Mouse (Mus musculus) bone marrow, adult 2 months (tissue): ENCODE measurements at regions not wholly inside any gene's neighbourhood (a gene's known extent, or its start where the extent isn't known, plus 50 kb on each side); places are given as distances from the start of the nearest gene placed in this dataset.

Source experiments
- H3K27ac ChIP-seq: fragments of 200-500 bp; 2 replicates; pipeline ENCODE4 v1.5.1; 2012; ENCODE audit warnings: low read depth, mild to moderate bottlenecking, control low read depth, inconsistent platforms, low read length; ENCODE audit not compliant: control insufficient read depth, poor library complexity, insufficient read depth
- H3K4me1 ChIP-seq: fragments of 200-500 bp; 2 replicates; pipeline ENCODE4 v1.6.1; 2011; ENCODE audit warnings: low read length; ENCODE audit not compliant: control insufficient read depth, insufficient read depth
- H3K4me3 ChIP-seq: fragments of 200-500 bp; replicated peaks from 2 replicates; pipeline ENCODE3; 2011; ENCODE audit warnings: mild to moderate bottlenecking, low read depth, low read length, control low read depth; ENCODE audit not compliant: control insufficient read depth
- CTCF ChIP-seq: fragments of 200-500 bp; IDR thresholded peaks from 2 replicates; pipeline ENCODE4 v1.5.1; 2011; ENCODE audit warnings: low read length, control low read depth; ENCODE audit not compliant: control insufficient read depth, insufficient read depth
- POLR2A ChIP-seq: fragments of 200-500 bp; IDR thresholded peaks from 2 replicates; pipeline ENCODE4 v1.6.1; 2011; ENCODE audit warnings: low read depth, mild to moderate bottlenecking, control low read depth, low read length, borderline replicate concordance; ENCODE audit not compliant: control insufficient read depth
- WGBS: fragments of 180-500 bp; shearing (Covaris S2); methylation state at CpG from one replicate; pipeline ENCODE4 v1.1.7; 2018; 5-methylcytosine and 5-hydroxymethylcytosine counted together

DNA sequence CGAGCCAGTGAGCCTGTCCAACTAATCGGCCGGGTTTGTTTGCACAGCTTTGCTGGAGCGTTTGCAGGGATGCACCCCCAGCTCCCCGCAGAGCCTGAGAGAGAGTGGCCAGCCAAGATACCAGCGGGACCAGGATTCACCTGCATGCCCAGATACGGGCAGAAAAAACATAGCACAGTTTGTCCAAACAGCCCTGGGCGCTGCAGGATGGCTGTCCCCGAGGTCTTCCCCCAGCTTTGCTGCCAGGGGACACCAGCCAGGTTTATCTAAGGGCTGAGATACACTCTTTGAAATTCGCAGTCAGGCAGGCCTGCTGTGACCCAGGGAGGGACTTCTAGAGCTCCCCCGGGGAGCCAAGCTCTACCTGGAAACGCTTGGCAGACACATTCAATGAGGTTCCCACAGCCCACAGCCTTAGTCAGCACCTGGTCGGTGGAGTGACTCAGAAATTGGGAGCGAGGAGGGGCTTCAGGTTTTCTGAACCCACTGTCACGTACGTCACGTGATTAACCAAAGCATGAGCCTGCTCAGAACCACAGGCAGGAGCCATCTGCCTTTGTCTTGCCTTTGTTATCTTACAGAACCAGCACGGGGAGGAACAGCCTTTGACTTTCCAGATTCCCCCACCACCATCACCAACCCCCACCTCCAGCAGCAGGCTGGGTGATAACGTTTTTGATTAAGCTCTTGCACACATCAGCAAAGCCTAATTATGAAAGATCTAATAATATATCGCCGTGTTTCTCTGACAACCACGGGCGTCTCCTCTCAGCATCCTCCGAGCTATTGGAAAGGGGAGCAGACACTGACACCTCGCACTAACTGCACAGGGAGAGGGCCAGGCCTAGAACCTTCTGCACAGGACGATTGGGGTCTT, 172.1 kb downstream of the Efnb2 start:
- Histone ChIP-seq H3K4me3 (no peak overlapping the region), H3K27ac (no peak overlapping the region), H3K4me1 (no peaks in the 10 kb centered on the region)
- 36% methylated on average over 26 of the region's 26 CpGs for WGBS
- TF ChIP-seq POLR2A: no peak
- no peak for TF ChIP-seq CTCF

DNA sequence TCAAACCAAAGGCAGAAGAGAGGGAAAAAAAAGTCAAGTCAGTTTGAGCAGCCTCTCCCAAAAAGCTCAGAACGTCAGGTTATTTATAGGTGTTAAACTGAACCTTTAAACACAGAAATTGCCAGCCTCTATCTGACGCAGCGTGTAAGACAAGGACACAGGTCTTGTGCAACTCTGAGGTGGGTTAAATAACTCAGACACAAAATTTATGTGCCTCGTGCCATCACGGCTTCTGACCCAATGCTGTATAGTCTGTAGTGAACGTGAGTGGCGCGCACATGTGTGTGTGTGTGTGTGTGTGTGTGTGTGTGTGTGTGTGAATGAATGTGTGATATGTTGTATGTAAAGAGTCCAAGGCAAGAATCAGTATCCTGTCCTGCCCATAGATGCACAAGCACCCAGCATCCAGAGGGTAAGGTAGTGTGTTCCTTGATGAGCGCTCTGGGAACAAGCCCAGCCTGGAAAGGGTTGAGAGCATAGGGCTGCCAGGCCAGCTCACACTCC, 172.8 kb downstream of the Efnb2 start:
- TF ChIP-seq POLR2A (no peak), CTCF (no peak)
- H3K27ac ChIP-seq: no peak overlapping the region
- no peak overlapping the region for H3K4me3 ChIP-seq
- H3K4me1 ChIP-seq: no peaks in the 10 kb centered on the region
- WGBS: 78% methylated on average over 9 of the region's 9 CpGs

DNA sequence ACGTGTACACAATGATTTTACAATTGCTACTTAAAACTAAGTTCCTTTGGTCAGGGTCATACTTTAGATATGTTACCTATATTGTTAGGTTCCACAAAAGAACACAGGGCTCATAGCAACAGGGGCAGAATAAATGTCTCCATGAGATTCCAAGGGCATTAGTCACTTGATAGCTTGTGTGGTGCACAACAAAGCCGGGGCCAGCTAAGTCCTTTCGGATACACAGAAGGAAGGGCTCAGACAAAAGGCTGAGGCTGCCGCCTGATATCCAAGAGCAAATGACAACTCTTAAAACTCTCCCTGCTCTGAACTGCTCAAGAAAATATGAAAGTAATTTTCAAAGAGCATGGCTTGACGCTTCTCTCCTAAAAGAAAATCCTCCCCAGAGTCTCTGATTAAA, 173.3 kb downstream of the Efnb2 start:
- 81% methylated on average over 5 of the region's 5 CpGs for whole genome bisulfite sequencing
- H3K4me1 ChIP-seq: no peaks in the 10 kb centered on the region
- no peak overlapping the region for H3K4me3 ChIP-seq
- TF ChIP-seq CTCF: no peak
- no peak overlapping the region for H3K27ac ChIP-seq

DNA sequence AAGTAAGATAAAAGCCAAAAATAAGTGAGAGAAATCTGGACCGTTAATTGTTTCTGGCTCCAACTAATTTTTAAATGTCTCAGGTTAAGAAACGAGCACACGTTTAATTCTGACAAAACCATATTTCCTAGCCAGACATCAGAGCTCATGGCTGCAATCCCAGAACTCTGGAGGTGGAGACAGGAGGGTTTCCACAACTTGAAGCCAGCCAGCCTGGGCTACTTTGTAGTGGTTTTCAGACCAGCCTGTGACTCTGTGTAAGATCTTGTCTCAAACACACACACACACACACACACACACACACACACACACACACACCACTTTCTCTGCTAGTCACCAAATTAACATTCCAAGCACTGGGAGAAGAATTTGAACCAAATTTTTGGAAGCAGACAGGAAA, 174.2 kb downstream of the Efnb2 start:
- Histone ChIP-seq H3K27ac (no peak overlapping the region), H3K4me3 (no peak overlapping the region), H3K4me1 (no peaks in the 10 kb centered on the region)
- TF ChIP-seq CTCF (no peak), POLR2A (no peak)
- 75% methylated on average over 3 of the region's 3 CpGs for WGBS

DNA sequence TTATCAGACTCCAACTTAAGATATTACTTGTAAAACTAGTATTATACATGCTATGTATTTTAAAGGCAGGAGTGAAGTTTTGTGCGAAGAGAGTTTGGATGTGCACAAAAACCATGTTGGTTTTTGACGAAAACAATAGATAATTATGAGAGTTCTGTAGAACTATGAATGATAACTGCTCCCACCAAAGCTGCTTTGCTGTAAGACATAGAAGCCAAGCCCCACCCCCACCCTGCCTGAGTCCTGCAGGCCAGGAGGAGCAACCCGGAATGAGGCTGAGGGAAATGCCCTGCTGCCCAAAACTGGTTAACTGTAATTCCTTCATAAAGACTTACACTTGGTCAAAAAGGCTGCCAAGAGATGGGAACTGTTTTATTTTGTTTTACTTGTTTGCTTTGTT, 175.8 kb downstream of the Efnb2 start:
- TF ChIP-seq POLR2A: no peak
- no peak for TF ChIP-seq CTCF
- Histone ChIP-seq H3K4me1 (no peaks in the 10 kb centered on the region), H3K27ac (no peak overlapping the region), H3K4me3 (no peak overlapping the region)
- 73% methylated on average over 3 of the region's 3 CpGs for WGBS

DNA sequence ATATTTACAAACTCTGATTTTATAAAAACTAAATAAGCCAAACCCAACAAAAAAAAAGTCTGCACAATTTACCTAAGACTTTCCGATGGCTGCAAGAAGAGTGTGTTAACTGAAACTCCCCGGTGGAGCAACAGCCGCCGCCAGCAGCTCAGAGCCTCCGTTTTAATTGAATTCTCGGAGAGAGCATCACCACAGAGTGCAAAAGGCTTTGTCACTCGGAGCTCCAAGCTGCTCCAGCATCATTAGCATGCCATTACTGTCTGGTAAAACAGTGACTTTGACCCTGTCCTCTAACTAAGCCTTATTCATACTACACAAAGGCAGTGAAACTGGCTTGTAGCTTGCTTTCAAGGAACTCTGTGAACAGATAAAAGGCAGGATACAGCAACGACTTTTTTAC, 176.5 kb downstream of the Efnb2 start:
- no peak for TF ChIP-seq CTCF
- TF ChIP-seq POLR2A: no peak
- WGBS: 82% methylated on average over 8 of the region's 8 CpGs
- Histone ChIP-seq H3K4me1 (no peaks in the 10 kb centered on the region), H3K4me3 (no peak overlapping the region), H3K27ac (no peak overlapping the region)

DNA sequence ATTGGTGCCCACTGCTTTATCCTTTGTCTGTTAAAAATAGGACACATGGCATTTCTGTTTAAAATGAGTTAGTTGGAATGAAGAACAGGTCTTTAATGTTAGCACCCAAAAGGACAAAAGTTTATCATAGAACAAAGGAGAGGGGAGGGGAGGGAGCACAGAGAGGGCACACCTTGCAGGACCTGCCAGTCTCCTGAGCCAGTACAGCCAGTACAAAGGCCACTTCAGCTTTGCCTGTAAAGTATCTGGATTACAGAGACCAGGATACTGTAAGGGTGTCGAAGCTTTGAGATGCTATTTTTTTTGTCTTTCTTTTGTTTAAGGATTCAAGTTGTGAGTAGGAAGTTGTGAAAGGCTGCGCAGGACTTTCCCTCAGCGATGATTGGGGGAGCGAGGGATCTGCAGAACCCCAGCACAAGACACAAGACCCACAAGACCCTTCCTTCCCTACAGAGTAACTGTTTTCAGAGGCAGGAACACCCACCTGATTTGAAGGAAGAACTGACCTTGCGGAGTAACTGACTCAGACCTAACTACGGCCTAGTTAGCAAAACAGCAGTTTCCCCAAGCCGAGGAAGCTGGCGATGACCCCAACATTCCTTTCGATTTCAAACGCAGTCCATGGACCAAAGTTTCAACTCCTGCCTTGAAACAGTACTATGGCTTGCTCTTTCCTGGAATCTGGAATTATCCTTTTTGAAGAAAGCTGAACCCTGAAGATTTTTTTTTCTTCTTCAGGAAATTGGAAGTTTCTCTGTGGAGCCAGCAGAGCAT, 178.1 kb downstream of the Efnb2 start:
- Histone ChIP-seq H3K4me1 (no peaks in the 10 kb centered on the region), H3K4me3 (no peak overlapping the region), H3K27ac (no peak overlapping the region)
- no peak for TF ChIP-seq CTCF
- TF ChIP-seq POLR2A: no peak
- 78% methylated on average over 10 of the region's 10 CpGs for WGBS

DNA sequence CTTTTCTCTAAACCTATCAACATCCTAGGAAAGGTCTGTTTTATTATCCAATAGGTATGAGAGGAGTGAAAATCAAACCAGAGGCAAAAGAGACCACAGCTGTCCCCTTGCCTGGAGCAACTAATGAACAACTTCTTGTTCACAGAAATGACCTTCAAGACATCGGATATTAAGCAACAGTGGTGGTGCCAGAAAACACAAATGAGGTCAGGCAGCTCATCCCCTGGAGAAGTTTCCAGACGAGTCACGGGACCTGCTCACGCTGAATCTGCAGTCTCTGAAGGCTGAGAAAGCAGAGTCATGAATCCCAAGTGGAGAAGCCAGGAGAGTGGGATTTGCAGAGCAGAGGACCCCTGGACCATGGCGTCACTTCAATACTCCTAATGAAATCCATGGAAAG, 183.6 kb downstream of the Efnb2 start:
- Histone ChIP-seq H3K27ac (no peak overlapping the region), H3K4me3 (no peak overlapping the region), H3K4me1 (no peaks in the 10 kb centered on the region)
- 79% methylated on average over 5 of the region's 5 CpGs for WGBS
- no peak for TF ChIP-seq CTCF
- TF ChIP-seq POLR2A: no peak

DNA sequence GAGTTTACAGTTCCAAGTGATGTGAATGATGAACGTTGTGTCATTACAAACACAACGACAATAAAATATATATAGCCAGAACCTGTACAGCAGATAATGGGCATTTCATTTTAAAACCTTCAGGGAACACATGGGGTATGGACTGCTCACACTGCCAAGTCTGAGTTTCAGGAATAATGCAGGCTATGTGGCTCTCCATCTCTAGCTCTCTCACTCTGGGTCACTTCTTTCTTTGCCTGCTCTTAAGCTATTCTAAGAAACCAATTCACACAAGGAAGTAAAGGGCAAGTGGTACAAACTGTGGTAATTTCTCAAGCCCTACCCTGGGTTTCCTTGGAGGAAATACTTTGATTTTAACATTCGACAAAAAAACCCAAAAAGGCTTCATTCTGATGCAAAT, 192.5 kb downstream of the Efnb2 start:
- WGBS: 32% methylated on average over 3 of the region's 3 CpGs
- H3K27ac ChIP-seq: no peak overlapping the region
- TF ChIP-seq CTCF (no peak), POLR2A (no peak)
- H3K4me3 ChIP-seq: no peak overlapping the region
- no peaks in the 10 kb centered on the region for H3K4me1 ChIP-seq
